Mouse (Mus musculus) heart, embryonic 11.5 days (tissue): Measurements from ENCODE around the gene Tmem176a. TPM values are rescaled to one million over a fixed set of nuclear protein-coding genes. Genes with fewer than 3 reads are reported as not detected.
"Not testable (repeated sequence)": the region's sequence is repeated elsewhere in the genome, so short reads cannot be mapped to it uniquely, and the experiment has no call there.

ENCODE experiments used
- ATAC-seq: fragments of 200-750 bp; cut with Nextera tagmentation; replicated peaks from 2 replicates; pipeline ENCODE4 v1.8.0; 2017; ENCODE audit warnings: moderate library complexity; ENCODE audit not compliant: insufficient number of reproducible peaks, low FRiP score, low TSS enrichment
- H3K27ac ChIP-seq: fragments of 300-500 bp; sonication (generic); 2 replicates; pipeline ENCODE4 v1.5.1; 2014; ENCODE audit warnings: mild to moderate bottlenecking, low read depth, low read length
- H3K27me3 ChIP-seq: fragments of 300-500 bp; sonication (generic); 2 replicates; pipeline ENCODE4 v1.6.1; 2014; ENCODE audit warnings: mild to moderate bottlenecking, low read length, mixed read lengths; ENCODE audit not compliant: control insufficient read depth, insufficient read depth
- H3K36me3 ChIP-seq: fragments of 300-500 bp; sonication (generic); 2 replicates; pipeline ENCODE4 v1.6.1; 2014; ENCODE audit warnings: mild to moderate bottlenecking, low read length, moderate library complexity, mixed read lengths; ENCODE audit not compliant: control insufficient read depth, insufficient read depth
- H3K4me1 ChIP-seq: fragments of 300-500 bp; sonication (generic); 2 replicates; pipeline ENCODE4 v1.6.1; 2014; ENCODE audit warnings: low read length; ENCODE audit not compliant: control insufficient read depth, insufficient read depth
- H3K4me2 ChIP-seq: fragments of 300-500 bp; sonication (generic); 2 replicates; pipeline ENCODE4 v1.6.1; 2014; ENCODE audit warnings: mild to moderate bottlenecking, moderate library complexity
- H3K4me3 ChIP-seq: fragments of 300-500 bp; sonication (generic); 2 replicates; pipeline ENCODE4 v1.5.1; 2014; ENCODE audit warnings: low read depth, low read length
- H3K9ac ChIP-seq: fragments of 300-500 bp; sonication (generic); 2 replicates; pipeline ENCODE4 v1.6.1; 2014; ENCODE audit warnings: mild to moderate bottlenecking, low read depth, low read length, moderate library complexity
- H3K9me3 ChIP-seq: fragments of 300-500 bp; sonication (generic); replicated peaks from 2 replicates; pipeline ENCODE4 v1.6.1; 2016; ENCODE audit warnings: low read length; ENCODE audit not compliant: control insufficient read depth
- WGBS: fragments of 180-500 bp; shearing (Covaris S2); extraction: QIAGEN DNeasy Blood & Tissue Kit; methylation state at CpG from one replicate; pipeline ENCODE4 v1.1.7; 2014; ENCODE audit not compliant: insufficient replicate concordance; 5-methylcytosine and 5-hydroxymethylcytosine counted together
- polyA plus RNA-seq: library from polyadenylated mRNA; unstranded; fragments of >200 nt; fragmentation: Nextera tagmentation; extraction: Ambion mirVana; gene quantifications from 2 replicates; pipeline ENCODE4 v1.2.1, GENCODE M21; 2014

Tmem176a gene
- polyA plus RNA-seq, 1 experiment from 2014 or later: 104 TPM

- Histone ChIP-seq H3K27me3 (no peaks in the 10 kb centered on the region), H3K9ac (no peak overlapping the region), H3K4me2 (no peak overlapping the region), H3K4me1 (no peaks in the 10 kb centered on the region), H3K36me3 (no peaks in the 10 kb centered on the region), H3K9me3 (no peaks in the 10 kb centered on the region), H3K4me3 (no peak overlapping the region), H3K27ac (no peak overlapping the region)
- no peak for ATAC-seq
- 68% methylated on average over 1 of the region's 1 CpGs for WGBS
Measured at GRCm38 (mm10) chr6:48865152-48865745, 24.5 kb downstream of the Tmem176a start.

GRCm38 (mm10) chr6:48866355-48866950, 25.7 kb downstream of the Tmem176a start:
- not testable (repeated sequence) for H3K4me2 ChIP-seq, ATAC-seq, H3K4me1 ChIP-seq, H3K9ac ChIP-seq, H3K27ac ChIP-seq, H3K27me3 ChIP-seq, H3K36me3 ChIP-seq, H3K9me3 ChIP-seq, H3K4me3 ChIP-seq
- 34% methylated on average over 1 of the region's 1 CpGs for WGBS

DNA sequence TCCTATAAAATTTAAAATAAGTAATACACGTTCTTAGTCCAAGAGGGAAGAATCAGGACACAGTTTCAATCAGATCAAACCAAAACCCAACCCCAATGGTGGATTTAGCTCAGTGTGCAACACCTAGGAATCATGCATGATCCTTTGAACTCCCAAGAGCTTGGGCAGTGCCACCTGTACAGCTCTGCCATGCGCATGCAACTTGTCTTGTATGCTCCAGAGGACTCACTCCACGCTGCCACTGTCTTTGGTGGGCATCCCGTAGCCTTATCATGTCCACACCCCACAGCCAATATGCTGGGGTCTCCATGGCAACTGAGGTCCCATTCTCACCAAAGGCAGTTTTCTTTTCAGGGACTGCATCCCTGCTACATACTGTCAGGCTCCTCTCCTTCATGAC, 26.4 kb downstream of the Tmem176a start:
- Histone ChIP-seq H3K9me3 (no peaks in the 10 kb centered on the region), H3K9ac (no peak overlapping the region), H3K27me3 (no peaks in the 10 kb centered on the region), H3K4me3 (no peak overlapping the region), H3K36me3 (no peaks in the 10 kb centered on the region), H3K27ac (no peak overlapping the region), H3K4me2 (no peak overlapping the region), H3K4me1 (no peaks in the 10 kb centered on the region)
- ATAC-seq: no peak
- 54% methylated on average over 4 of the region's 4 CpGs for WGBS

DNA sequence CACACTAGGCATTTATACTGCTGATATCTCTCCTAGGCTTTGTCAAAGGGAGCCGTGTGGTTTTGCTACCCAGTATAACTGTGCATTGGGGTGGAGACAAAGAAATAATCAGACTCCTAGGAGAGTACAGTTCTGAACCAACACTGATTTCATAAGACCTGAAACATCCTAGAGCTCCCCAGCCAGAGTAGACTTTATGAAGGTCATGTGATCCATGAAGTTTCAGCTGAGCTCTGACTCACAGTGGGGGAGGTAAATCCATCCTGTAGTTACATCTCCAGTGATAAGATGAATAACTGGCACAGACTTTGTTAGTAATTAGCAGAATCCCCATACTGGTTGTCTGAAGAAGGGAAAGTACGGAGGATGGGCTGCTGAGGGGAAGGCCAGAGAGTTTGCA, 29.1 kb downstream of the Tmem176a start:
- H3K9ac ChIP-seq: no peak overlapping the region
- WGBS: 54% methylated on average over 2 of the region's 2 CpGs
- H3K27ac ChIP-seq: no peak overlapping the region
- no peaks in the 10 kb centered on the region for H3K36me3 ChIP-seq
- no peaks in the 10 kb centered on the region for H3K9me3 ChIP-seq
- H3K4me1 ChIP-seq: no peaks in the 10 kb centered on the region
- no peak overlapping the region for H3K4me2 ChIP-seq
- no peaks in the 10 kb centered on the region for H3K27me3 ChIP-seq
- no peak overlapping the region for H3K4me3 ChIP-seq
- ATAC-seq: no peak

DNA sequence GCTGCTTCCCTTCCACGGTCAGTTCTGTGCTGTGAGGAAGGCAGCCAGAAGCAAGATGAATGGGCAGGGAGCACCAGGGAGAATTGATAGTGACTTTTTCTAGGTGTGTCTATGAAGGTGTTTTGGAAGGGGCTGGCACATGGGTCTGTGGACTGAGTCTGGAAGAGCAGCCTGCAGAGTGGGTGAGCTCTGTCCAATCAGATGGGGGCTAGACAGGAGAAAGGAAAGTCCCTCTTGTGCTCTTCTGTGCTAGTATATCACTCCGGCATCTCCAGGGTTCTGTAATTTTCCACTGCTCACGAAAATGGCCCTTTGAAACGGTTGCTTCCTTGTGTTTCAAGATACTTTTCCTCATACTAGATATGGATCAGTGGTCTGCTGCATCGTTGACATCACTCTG, 31.9 kb downstream of the Tmem176a start, which contains the start of gene Aoc1:
Gene Aoc1, plus strand, starts transcription at position 301 of the 400 bp plus-strand sequence.
- no peak within 1 kb of the TSS for H3K4me3 ChIP-seq
- no peaks in the 10 kb centered on the region for H3K4me1 ChIP-seq
- no peak within 1 kb of the TSS for H3K27ac ChIP-seq
- H3K9me3 ChIP-seq: no peaks in the 10 kb centered on the region
- no peaks in the 10 kb centered on the region for H3K27me3 ChIP-seq
- H3K4me2 ChIP-seq: no peak within 1 kb of the TSS
- 65% methylated on average over 5 of the region's 5 CpGs for WGBS
- ATAC-seq: no peak
- no peak within 1 kb of the TSS for H3K9ac ChIP-seq
- no peaks in the 10 kb centered on the region for H3K36me3 ChIP-seq

DNA sequence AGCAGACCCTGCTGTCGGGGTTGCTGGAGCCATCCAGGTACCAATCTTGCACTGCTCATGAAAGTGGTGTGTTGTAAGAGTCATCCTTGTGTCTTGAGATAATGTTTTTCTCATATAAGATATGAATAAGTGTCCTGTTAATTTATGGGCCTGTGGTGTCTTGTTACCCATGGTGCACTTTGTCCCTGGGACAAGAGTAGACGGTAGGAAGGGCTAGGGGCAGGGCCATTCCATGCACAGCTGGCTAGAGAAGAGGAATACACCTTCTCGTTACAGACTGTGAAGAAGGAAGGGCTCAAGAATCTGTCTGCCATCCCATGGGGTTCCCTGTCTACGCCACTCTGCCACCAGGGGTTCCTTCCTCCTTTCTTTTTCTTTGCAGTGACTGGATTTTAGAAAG, 33.9 kb downstream of the Tmem176a start:
- no peak overlapping the region for H3K27ac ChIP-seq
- H3K9me3 ChIP-seq: no peaks in the 10 kb centered on the region
- no peaks in the 10 kb centered on the region for H3K36me3 ChIP-seq
- no peak overlapping the region for H3K9ac ChIP-seq
- ATAC-seq: no peak
- H3K4me3 ChIP-seq: no peak overlapping the region
- H3K27me3 ChIP-seq: no peaks in the 10 kb centered on the region
- 84% methylated on average over 4 of the region's 4 CpGs for WGBS
- H3K4me2 ChIP-seq: no peak overlapping the region
- H3K4me1 ChIP-seq: no peaks in the 10 kb centered on the region

DNA sequence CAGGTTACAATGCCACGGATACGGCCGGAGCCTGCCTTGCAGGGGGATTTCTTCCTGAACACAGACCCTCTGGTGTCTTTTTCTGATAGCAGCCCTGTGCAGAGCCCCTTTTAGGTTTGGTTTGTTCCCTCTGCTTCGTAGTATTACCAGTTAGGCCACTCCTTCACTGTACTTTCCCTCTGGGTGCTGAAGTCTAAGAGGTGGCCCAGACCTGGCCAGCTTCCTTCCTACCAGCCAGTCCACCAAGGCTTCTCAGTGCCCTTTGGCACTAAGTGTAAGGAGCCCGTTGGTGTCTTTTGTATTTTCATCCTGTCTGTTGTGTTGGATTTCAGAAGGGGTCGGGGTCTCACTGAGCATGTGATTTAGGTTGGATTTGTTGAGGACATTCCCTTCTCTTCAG, 34.8 kb downstream of the Tmem176a start:
- H3K27ac ChIP-seq: no peak overlapping the region
- H3K27me3 ChIP-seq: no peaks in the 10 kb centered on the region
- no peak overlapping the region for H3K4me3 ChIP-seq
- H3K4me1 ChIP-seq: no peaks in the 10 kb centered on the region
- ATAC-seq: no peak
- no peaks in the 10 kb centered on the region for H3K36me3 ChIP-seq
- H3K4me2 ChIP-seq: no peak overlapping the region
- H3K9ac ChIP-seq: no peak overlapping the region
- WGBS: 78% methylated on average over 6 of the region's 6 CpGs
- no peaks in the 10 kb centered on the region for H3K9me3 ChIP-seq

DNA sequence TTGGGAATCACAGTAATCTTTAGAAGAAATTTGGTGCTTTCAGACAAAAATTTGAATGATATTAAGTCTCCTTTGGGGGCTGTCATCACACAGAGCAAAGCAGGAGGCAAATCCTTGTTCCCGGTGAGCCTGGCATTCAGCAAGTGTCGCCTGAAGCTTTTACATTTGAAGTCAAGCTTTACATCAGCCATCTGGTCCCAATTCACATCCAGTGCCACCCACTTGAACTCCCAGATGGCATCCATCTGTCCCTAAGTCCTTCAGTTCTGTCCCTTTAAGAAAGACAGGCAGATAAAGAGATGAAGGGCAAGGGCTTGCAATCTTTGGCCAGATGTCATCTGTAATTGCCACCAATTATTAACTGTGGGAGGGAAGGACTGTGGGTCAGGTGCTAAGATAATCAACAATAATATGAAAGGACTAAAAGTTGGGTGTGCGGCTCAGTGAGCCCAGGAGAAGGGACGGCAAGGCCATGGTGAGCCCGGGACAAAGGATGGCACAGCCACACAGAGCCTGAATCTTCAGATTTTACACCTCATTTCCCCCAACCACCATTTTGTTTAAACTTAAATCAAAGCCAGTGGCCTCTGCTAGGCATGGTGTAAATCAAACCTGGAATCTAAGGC, 35.9 kb downstream of the Tmem176a start:
- no peak overlapping the region for H3K4me3 ChIP-seq
- H3K9ac ChIP-seq: no peak overlapping the region
- 72% methylated on average over 5 of the region's 5 CpGs for WGBS
- no peak overlapping the region for H3K4me2 ChIP-seq
- no peak for ATAC-seq
- no peaks in the 10 kb centered on the region for H3K27me3 ChIP-seq
- H3K36me3 ChIP-seq: no peaks in the 10 kb centered on the region
- no peaks in the 10 kb centered on the region for H3K4me1 ChIP-seq
- H3K27ac ChIP-seq: no peak overlapping the region
- no peaks in the 10 kb centered on the region for H3K9me3 ChIP-seq

DNA sequence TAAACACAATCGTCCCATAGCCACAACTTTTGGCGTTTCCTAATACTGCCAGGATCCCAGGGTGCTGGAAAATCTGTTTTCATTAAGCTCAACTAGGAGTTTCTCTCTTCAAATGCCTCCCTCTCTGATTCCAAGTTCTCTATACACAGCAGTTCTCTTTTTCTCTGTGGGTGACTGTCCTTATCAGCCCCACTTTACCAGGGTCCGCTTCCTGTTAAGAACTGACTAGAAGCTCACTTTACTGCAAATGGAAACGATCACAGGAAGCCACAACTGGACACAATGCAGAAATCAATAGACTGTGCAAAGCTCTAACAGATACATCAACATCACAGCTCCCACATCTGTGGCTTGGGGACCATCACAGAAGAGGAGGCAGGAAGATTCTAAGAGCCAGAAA, 53.5 kb downstream of the Tmem176a start:
- WGBS: 56% methylated on average over 4 of the region's 4 CpGs
- Histone ChIP-seq H3K36me3 (no peaks in the 10 kb centered on the region), H3K27ac (no peak overlapping the region), H3K4me2 (no peak overlapping the region), H3K4me3 (no peak overlapping the region), H3K27me3 (no peaks in the 10 kb centered on the region), H3K9me3 (no peaks in the 10 kb centered on the region; the same call in 1 of the 2 replicates), H3K4me1 (no peaks in the 10 kb centered on the region), H3K9ac (no peak overlapping the region)
- ATAC-seq: no peak
